Mouse (Mus musculus) liver, embryonic 14.5 days (tissue): ENCODE measurements at regions not wholly inside any gene's neighbourhood (a gene's known extent, or its start where the extent isn't known, plus 50 kb on each side); places are given as distances from the start of the nearest gene placed in this dataset.

Experiments
- CTCF ChIP-seq: IDR thresholded peaks from 2 replicates; pipeline ENCODE4 v1.5.1; 2016; ENCODE audit warnings: antibody characterized with exemption, low read depth, control low read depth
- EP300 ChIP-seq: IDR thresholded peaks from 2 replicates; pipeline ENCODE4 v1.6.1; 2016; ENCODE audit warnings: antibody characterized with exemption, low read depth

DNA sequence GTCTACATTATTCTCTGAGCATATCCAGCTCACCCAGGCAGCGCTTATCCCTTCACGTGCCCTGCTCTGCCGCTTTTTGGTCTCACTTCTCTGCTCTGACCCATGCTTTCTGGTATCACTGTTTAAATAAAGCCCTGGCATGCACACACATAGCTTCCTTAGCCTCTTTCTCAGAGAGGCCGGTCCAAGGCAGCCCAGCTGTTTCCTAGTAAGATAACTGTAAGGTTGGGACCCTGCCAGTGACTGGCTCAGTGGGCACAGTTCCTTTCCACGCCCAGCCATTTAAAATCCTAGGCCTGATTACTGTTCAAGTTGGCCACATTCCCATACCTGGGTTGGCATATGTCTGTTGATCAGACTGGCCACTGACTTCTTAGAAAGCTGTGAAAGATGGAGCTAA, 208.2 kb upstream of the Prok2 start:
- TF ChIP-seq CTCF (no peak), EP300 (no peak)
